In genomic region chr3:95199101-95199500, GRCm38 (mm10) we compare ENCODE assay signal across 25 mouse cellular contexts. TPM values are rescaled to one million over a fixed set of nuclear protein-coding genes. Genes with fewer than 3 reads are reported as not detected.
DNase-seq lines count a peak whose midpoint lies in the region; ATAC-seq and TF ChIP-seq lines count a peak whose summit lies in the region.
"Had no signal": no experiment of that assay in that cellular context is flagged by ENCODE, and none has a peak within 500 bp of the region (broad histone marks: within the 10 kb centered on the region; RNA-seq: fewer than 3 reads in every experiment).

No protein-coding gene starts in this region.

- no peak for DNase-seq in embryonic facial prominence, embryonic 14.5 days (ENCODE audit: low spot score)
- DNase-seq in embryonic facial prominence, embryonic 10.5 days (ENCODE audit: low spot score): no peak
- DNase-seq in kidney, adult 2 months: peak; percentile 61
- no peak for DNase-seq in kidney, postnatal 10 days
- no peak for DNase-seq in kidney, postnatal 0 days (ENCODE audit: low spot score)
- DNase-seq: adrenal gland, adult 8-10 months; adrenal gland, postnatal 14 days; adrenal gland, postnatal 36 days; B cell, adult 2 months; cerebellum, adult 11-12 months; cerebellum, adult 2 months; cerebellum, adult 9-10 months; cerebellum, postnatal 10 days; cerebellum, postnatal 25 days; forebrain, postnatal 0 days had no signal

- no peaks in the 10 kb centered on the region for H3K27me3 ChIP-seq in embryonic facial prominence, embryonic 14.5 days (replicated peaks; ENCODE audit: control insufficient read depth, insufficient read depth, low read length)
- no peaks in the 10 kb centered on the region for H3K27me3 ChIP-seq in embryonic facial prominence, embryonic 10.5 days (replicated peaks; ENCODE audit: low read depth, poor library complexity, severe bottlenecking)
- H3K27me3 ChIP-seq in kidney, adult 2 months (replicated peaks; ENCODE audit: control insufficient read depth, insufficient read depth, low read length): no peaks in the 10 kb centered on the region
- H3K27me3 ChIP-seq in kidney, postnatal 0 days (ENCODE audit: insufficient read depth, low read length): no peaks in the 10 kb centered on the region
- H3K27me3 ChIP-seq in kidney, embryonic 15.5 days: no peaks in the 10 kb centered on the region
- H3K27me3 ChIP-seq: CH12.LX; embryonic facial prominence, embryonic 13.5 days; forebrain, embryonic 13.5 days; forebrain, embryonic 15.5 days; Patski had no signal

- ATAC-seq in embryonic facial prominence, embryonic 14.5 days (ENCODE audit: low read depth): no peak
- ATAC-seq in kidney, postnatal 0 days (replicated peaks; ENCODE audit: low FRiP score, low read depth): no peak
- ATAC-seq in kidney, embryonic 15.5 days (replicated peaks; ENCODE audit: low FRiP score): no peak
- ATAC-seq: activated CD4-positive, CD25-positive, alpha-beta regulatory T cell, adult 4 months; CD4-positive, CD25-positive, alpha-beta regulatory T cell, adult 4 months; forebrain, embryonic 13.5 days; forebrain, embryonic 15.5 days; forebrain, postnatal 0 days; Patski had no signal

- no peak for TF ChIP-seq CTCF in kidney, adult 2 months (conservative IDR thresholded peaks at IDR 0.05; ENCODE audit: insufficient read depth, insufficient read length, low read depth, low read length)
- no peak for TF ChIP-seq CTCF in kidney, postnatal 0 days (IDR thresholded peaks at IDR 0.05; ENCODE audit: low read depth)

- no peaks in the 10 kb centered on the region for H3K4me1 ChIP-seq in embryonic facial prominence, embryonic 14.5 days (ENCODE audit: control insufficient read depth, insufficient read depth, low read length)
- H3K4me1 ChIP-seq in embryonic facial prominence, embryonic 10.5 days: no peaks in the 10 kb centered on the region
- H3K4me1 ChIP-seq in kidney, adult 2 months (ENCODE audit: control insufficient read depth, insufficient read depth, low read length): peaks cover 22% of the 10 kb centered on the region
- H3K4me1 ChIP-seq in kidney, postnatal 0 days (replicated peaks; ENCODE audit: insufficient read depth, low read length): no peaks in the 10 kb centered on the region
- no peaks in the 10 kb centered on the region for H3K4me1 ChIP-seq in kidney, embryonic 15.5 days
- H3K4me1 ChIP-seq: forebrain, embryonic 13.5 days; forebrain, embryonic 15.5 days had no signal

- H3K4me3 ChIP-seq in embryonic facial prominence, embryonic 14.5 days (ENCODE audit: low read depth, low read length): no peak overlapping the region
- H3K4me3 ChIP-seq in embryonic facial prominence, embryonic 10.5 days: no peak overlapping the region
- H3K4me3 ChIP-seq in kidney, adult 2 months (ENCODE audit: insufficient read depth, low read depth, low read length): no peak overlapping the region
- H3K4me3 ChIP-seq in kidney, postnatal 0 days (replicated peaks; ENCODE audit: low read depth, low read length): no peak overlapping the region
- H3K4me3 ChIP-seq in kidney, embryonic 15.5 days (replicated peaks): no peak overlapping the region
- H3K4me3 ChIP-seq: embryonic facial prominence, embryonic 13.5 days; forebrain, embryonic 13.5 days; forebrain, embryonic 15.5 days had no signal

- H3K9me3 ChIP-seq in embryonic facial prominence, embryonic 14.5 days (ENCODE audit: control insufficient read depth, low read length): no peaks in the 10 kb centered on the region
- H3K9me3 ChIP-seq in embryonic facial prominence, embryonic 10.5 days: no peaks in the 10 kb centered on the region
- H3K9me3 ChIP-seq in kidney, postnatal 0 days (replicated peaks; ENCODE audit: low read length): no peaks in the 10 kb centered on the region
- no peaks in the 10 kb centered on the region for H3K9me3 ChIP-seq in kidney, embryonic 15.5 days (replicated peaks)
- H3K9me3 ChIP-seq: embryonic facial prominence, embryonic 13.5 days; forebrain, embryonic 13.5 days; forebrain, embryonic 15.5 days; G1E had no signal

- no peak overlapping the region for H3K27ac ChIP-seq in embryonic facial prominence, embryonic 14.5 days (replicated peaks; ENCODE audit: low read depth, low read length)
- H3K27ac ChIP-seq in embryonic facial prominence, embryonic 10.5 days (replicated peaks): no peak overlapping the region
- H3K27ac ChIP-seq in kidney, adult 2 months (ENCODE audit: insufficient read depth, low read depth, low read length): peak overlapping the region; percentile 26
- peak overlapping the region; percentile 92; the same call in 1 of the 2 replicates for H3K27ac ChIP-seq in kidney, postnatal 0 days
- no peak overlapping the region for H3K27ac ChIP-seq in kidney, embryonic 15.5 days
- H3K27ac ChIP-seq: forebrain, embryonic 13.5 days; forebrain, embryonic 15.5 days had no signal

- H3K4me2 ChIP-seq in embryonic facial prominence, embryonic 14.5 days (ENCODE audit: low read depth, low read length): no peak overlapping the region
- H3K4me2 ChIP-seq in kidney, postnatal 0 days (ENCODE audit: low read length): no peak overlapping the region
- H3K4me2 ChIP-seq in kidney, embryonic 15.5 days: no peak overlapping the region
- H3K4me2 ChIP-seq: embryonic facial prominence, embryonic 13.5 days; forebrain, embryonic 13.5 days; forebrain, embryonic 15.5 days had no signal

- TF ChIP-seq POLR2A in kidney, adult 2 months (IDR thresholded peaks at IDR 0.05; ENCODE audit: low read depth, low read length): no peak

- H3K9ac ChIP-seq in embryonic facial prominence, embryonic 14.5 days (ENCODE audit: low read depth, low read length): 0 out of 2 replicates have a peak overlapping the region, but pooled peaks have one; percentile 37
- no peak overlapping the region for H3K9ac ChIP-seq in kidney, postnatal 0 days (ENCODE audit: low read depth, low read length)
- H3K9ac ChIP-seq in kidney, embryonic 15.5 days: no peak overlapping the region
- H3K9ac ChIP-seq: embryonic facial prominence, embryonic 13.5 days; forebrain, embryonic 13.5 days; forebrain, embryonic 15.5 days; forebrain, postnatal 0 days had no signal

- H3K36me3 ChIP-seq in embryonic facial prominence, embryonic 14.5 days (ENCODE audit: control insufficient read depth, insufficient read depth, low read length): peaks cover 98% of the 10 kb centered on the region
- H3K36me3 ChIP-seq in embryonic facial prominence, embryonic 10.5 days (replicated peaks): peaks cover 98% of the 10 kb centered on the region
- H3K36me3 ChIP-seq in kidney, adult 2 months (ENCODE audit: control insufficient read depth, insufficient read depth, low read length): peaks cover 5% of the 10 kb centered on the region
- peaks cover 36% of the 10 kb centered on the region for H3K36me3 ChIP-seq in kidney, postnatal 0 days (ENCODE audit: insufficient read depth, low read length)
- peaks cover 94% of the 10 kb centered on the region for H3K36me3 ChIP-seq in kidney, embryonic 15.5 days

- WGBS in embryonic facial prominence, embryonic 14.5 days: 77% methylated on average over 1 of the region's 1 CpGs
- 86% methylated on average over 1 of the region's 1 CpGs for WGBS in embryonic facial prominence, embryonic 10.5 days
- 49% methylated on average over 1 of the region's 1 CpGs for WGBS in kidney, adult 2 months
- 73% methylated on average over 1 of the region's 1 CpGs for WGBS in kidney, postnatal 0 days
- WGBS in kidney, embryonic 15.5 days: 63% methylated on average over 1 of the region's 1 CpGs

RNA-seq across cellular contexts. Expression of gene Gabpb2, which starts 18.6 kb away (rescaled TPM):
- polyA plus RNA-seq in embryonic facial prominence, embryonic 14.5 days (2014; fragmentation: Nextera tagmentation; extraction: Ambion mirVana): 7.8 and 8.0 TPM in 2 replicates
- polyA plus RNA-seq in embryonic facial prominence, embryonic 10.5 days (2016; fragmentation: Nextera tagmentation; extraction: Ambion mirVana): 12.0 and 12.5 TPM in 2 replicates
- polyA plus RNA-seq in kidney, adult 2 months (2012; rRNA removed): 9.8 and 10.6 TPM in 2 replicates
- 4.5 and 5.4 TPM in 2 replicates for polyA plus RNA-seq in kidney, postnatal 0 days (2015; fragmentation: Nextera tagmentation; extraction: Ambion mirVana)
- 10.0 and 10.6 TPM in 2 replicates for polyA plus RNA-seq in kidney, embryonic 15.5 days (2015; fragmentation: Nextera tagmentation; extraction: Ambion mirVana)

RNA-seq across cellular contexts. Expression of gene Cdc42se1, which starts 29.4 kb away (rescaled TPM):
- 111 and 125 TPM in 2 replicates for polyA plus RNA-seq in embryonic facial prominence, embryonic 14.5 days (2014; fragmentation: Nextera tagmentation; extraction: Ambion mirVana)
- polyA plus RNA-seq in embryonic facial prominence, embryonic 10.5 days (2016; fragmentation: Nextera tagmentation; extraction: Ambion mirVana): 91.1 and 91.2 TPM in 2 replicates
- polyA plus RNA-seq in kidney, adult 2 months (2012; rRNA removed): 77.5 and 83.7 TPM in 2 replicates
- polyA plus RNA-seq in kidney, postnatal 0 days (2015; fragmentation: Nextera tagmentation; extraction: Ambion mirVana): 98.5 and 102 TPM in 2 replicates
- 87.4 and 92.0 TPM in 2 replicates for polyA plus RNA-seq in kidney, embryonic 15.5 days (2015; fragmentation: Nextera tagmentation; extraction: Ambion mirVana)

RNA-seq across cellular contexts. Expression of gene Mllt11, which starts 32.9 kb away (rescaled TPM):
- 36.9 and 37.2 TPM in 2 replicates for polyA plus RNA-seq in embryonic facial prominence, embryonic 14.5 days (2014; fragmentation: Nextera tagmentation; extraction: Ambion mirVana)
- 29.9 and 35.2 TPM in 2 replicates for polyA plus RNA-seq in embryonic facial prominence, embryonic 10.5 days (2016; fragmentation: Nextera tagmentation; extraction: Ambion mirVana)
- 30.6 and 31.4 TPM in 2 replicates for polyA plus RNA-seq in kidney, adult 2 months (2012; rRNA removed)
- 11.2 and 11.8 TPM in 2 replicates for polyA plus RNA-seq in kidney, postnatal 0 days (2015; fragmentation: Nextera tagmentation; extraction: Ambion mirVana)
- polyA plus RNA-seq in kidney, embryonic 15.5 days (2015; fragmentation: Nextera tagmentation; extraction: Ambion mirVana): 12.9 and 16.0 TPM in 2 replicates

RNA-seq across cellular contexts. Expression of gene Sema6c, which starts 38.8 kb away (rescaled TPM):
- 14.4 and 16.6 TPM in 2 replicates for polyA plus RNA-seq in embryonic facial prominence, embryonic 14.5 days (2014; fragmentation: Nextera tagmentation; extraction: Ambion mirVana)
- polyA plus RNA-seq in embryonic facial prominence, embryonic 10.5 days (2016; fragmentation: Nextera tagmentation; extraction: Ambion mirVana): 6.8 and 9.2 TPM in 2 replicates
- polyA plus RNA-seq in kidney, adult 2 months (2012; rRNA removed): 8.0 and 8.5 TPM in 2 replicates
- polyA plus RNA-seq in kidney, postnatal 0 days (2015; fragmentation: Nextera tagmentation; extraction: Ambion mirVana): 1.8 and 2.9 TPM in 2 replicates
- 3.9 and 4.5 TPM in 2 replicates for polyA plus RNA-seq in kidney, embryonic 15.5 days (2015; fragmentation: Nextera tagmentation; extraction: Ambion mirVana)
- polyA plus RNA-seq: activated CD4-positive, CD25-positive, alpha-beta regulatory T cell, adult 4 months had no signal

RNA-seq across cellular contexts. Expression of gene Gm128, which starts 42.3 kb away (rescaled TPM):
- polyA plus RNA-seq in embryonic facial prominence, embryonic 14.5 days (2014; fragmentation: Nextera tagmentation; extraction: Ambion mirVana): 0.38 and 0.41 TPM in 2 replicates
- 0.38 and 0.45 TPM in 2 replicates for polyA plus RNA-seq in embryonic facial prominence, embryonic 10.5 days (2016; fragmentation: Nextera tagmentation; extraction: Ambion mirVana)
- polyA plus RNA-seq in kidney, adult 2 months (2012; rRNA removed): 5.9 TPM in 2 replicates
- polyA plus RNA-seq in kidney, postnatal 0 days (2015; fragmentation: Nextera tagmentation; extraction: Ambion mirVana): 1.2 and 1.3 TPM in 2 replicates
- polyA plus RNA-seq in kidney, embryonic 15.5 days (2015; fragmentation: Nextera tagmentation; extraction: Ambion mirVana): 0.50 and 0.53 TPM in 2 replicates
- polyA plus RNA-seq: embryonic facial prominence, embryonic 11.5 days; G1E had no signal

Comparison
In these comparisons a context has a peak if more than half of its experiments do, and no peak if none do; other contexts are left out.
1. H3K27ac ChIP-seq: peak in kidney, adult 2 months (single experiment) and kidney, postnatal 0 days (single experiment); none in embryonic facial prominence, embryonic 14.5 days (single experiment), embryonic facial prominence, embryonic 10.5 days (single experiment) and kidney, embryonic 15.5 days (single experiment).